Mouse (Mus musculus) right cerebral cortex, postnatal 36 days (tissue): ENCODE measurements around the gene Nomo1.

Experiments
- DNase-seq, 2 experiments: peaks; one replicate each; pipeline ENCODE4 v3.0.0; 2022; ENCODE audit warnings: low spot score in 2 of 2, mixed read lengths in 1 of 2

The Nomo1 gene

GRCm38 (mm10) chr7:46045882-46046281 lies 12.4 kb downstream of the Nomo1 start:
- no peak for DNase-seq

GRCm38 (mm10) chr7:46047873-46048562 lies 14.5 kb downstream of the Nomo1 start:
- DNase-seq: no peak

GRCm38 (mm10) chr7:46049981-46050380 lies 16.5 kb downstream of the Nomo1 start:
- no peak for DNase-seq

GRCm38 (mm10) chr7:46052161-46052821 lies 18.8 kb downstream of the Nomo1 start:
- DNase-seq: no peak

- DNase-seq: no peak
Measured at GRCm38 (mm10) chr7:46053566-46053965, 20.1 kb downstream of the Nomo1 start.

DNA sequence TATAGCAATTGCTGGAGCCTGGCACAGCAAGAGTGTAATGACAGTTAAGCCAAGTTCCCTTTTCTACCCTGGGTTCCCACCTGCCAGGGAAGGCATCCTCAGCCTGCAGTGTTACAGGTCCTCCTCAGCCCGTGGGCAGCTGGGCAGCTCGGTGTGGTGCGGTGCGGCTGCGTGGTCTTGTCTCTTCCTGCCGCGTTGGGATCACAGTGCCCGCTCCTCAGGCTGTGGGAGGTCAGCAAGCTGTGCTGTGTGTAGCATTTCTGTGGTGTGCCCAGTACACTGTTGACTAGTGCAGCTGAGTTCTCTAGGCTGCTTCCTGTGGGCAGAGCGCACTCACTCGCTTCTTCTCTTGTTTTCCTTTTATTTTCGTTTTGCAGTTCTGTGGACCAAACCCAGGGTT lies 25.4 kb downstream of the Nomo1 start:
- DNase-seq: no peak

DNA sequence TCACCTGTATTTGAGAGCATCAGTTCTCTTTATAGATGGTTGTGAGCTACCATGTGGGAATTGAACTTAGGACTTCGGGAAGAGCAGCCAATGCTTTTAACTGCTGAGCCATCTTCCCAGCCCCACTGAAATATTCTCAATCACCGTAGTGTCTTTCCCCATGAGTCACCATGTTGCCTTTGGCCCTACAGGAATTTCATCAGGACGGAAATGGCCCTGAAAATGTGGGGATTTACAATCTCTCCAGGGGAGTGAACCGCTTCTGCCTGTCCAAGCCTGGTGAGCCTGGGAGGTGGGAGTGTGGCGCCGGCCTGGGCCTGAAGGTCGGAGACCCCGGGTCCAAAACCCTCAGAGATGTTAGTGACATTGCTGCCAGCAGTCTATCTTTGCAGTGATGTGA lies 27.2 kb downstream of the Nomo1 start:
- DNase-seq: no peak

GRCm38 (mm10) chr7:46061614-46062013 lies 28.1 kb downstream of the Nomo1 start:
- DNase-seq: no peak

DNA sequence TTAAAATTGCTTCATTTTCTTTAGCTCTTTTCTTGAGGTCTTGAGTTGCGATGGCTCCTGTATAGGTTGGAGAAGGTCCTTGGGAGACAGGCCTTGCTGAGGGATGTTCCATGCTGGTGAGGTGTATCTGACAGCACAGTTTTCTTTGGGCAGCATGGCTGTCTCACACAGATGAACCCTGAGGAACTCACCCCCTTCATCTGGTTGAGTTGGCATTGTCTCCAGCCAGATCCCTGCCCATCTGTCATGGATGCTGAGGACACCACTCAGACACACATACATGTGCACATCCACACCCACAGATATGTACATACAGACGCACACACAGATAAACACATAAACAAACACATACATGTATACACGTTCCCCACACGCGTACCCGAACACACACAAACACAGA lies 29.8 kb downstream of the Nomo1 start:
- DNase-seq: no peak

DNA sequence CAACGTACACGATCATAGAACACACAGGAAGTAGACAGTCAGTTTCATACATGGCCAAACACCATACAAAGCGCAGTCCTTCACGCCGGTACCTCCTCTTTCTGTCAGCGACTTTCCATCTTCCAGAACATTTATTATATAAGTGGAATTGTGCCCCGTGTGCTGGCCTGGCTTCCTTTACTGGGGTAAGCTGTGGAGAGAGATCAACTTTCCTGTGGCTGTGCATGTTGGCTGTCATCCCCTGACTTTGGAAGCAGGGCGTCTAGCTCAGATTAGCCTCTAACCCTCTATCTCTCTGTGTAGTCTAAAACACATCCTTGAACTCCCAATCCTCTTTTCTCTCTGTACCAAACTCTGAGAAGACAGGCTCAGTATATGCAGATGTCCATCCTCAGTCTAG lies 35.3 kb downstream of the Nomo1 start:
- no peak for DNase-seq

DNA sequence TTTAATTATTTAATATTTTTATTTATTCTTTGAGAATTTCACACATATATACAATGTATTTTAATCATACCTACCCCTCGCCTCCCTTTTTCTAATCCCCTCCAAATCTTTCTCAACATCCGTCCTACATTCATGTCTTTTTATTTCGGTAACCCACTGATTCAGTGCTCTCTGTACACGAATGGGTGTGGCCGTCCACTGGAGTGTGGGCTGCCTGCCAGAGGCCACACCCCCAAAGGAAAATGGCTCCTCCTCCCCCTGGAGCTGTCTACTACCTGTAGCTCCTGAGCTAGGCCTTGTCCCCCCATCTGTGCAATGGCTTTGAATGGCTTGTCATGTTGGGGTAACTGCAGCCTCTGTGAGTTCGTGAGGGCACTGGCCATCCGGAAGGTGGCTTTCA lies 43.3 kb downstream of the Nomo1 start:
- no peak for DNase-seq

DNA sequence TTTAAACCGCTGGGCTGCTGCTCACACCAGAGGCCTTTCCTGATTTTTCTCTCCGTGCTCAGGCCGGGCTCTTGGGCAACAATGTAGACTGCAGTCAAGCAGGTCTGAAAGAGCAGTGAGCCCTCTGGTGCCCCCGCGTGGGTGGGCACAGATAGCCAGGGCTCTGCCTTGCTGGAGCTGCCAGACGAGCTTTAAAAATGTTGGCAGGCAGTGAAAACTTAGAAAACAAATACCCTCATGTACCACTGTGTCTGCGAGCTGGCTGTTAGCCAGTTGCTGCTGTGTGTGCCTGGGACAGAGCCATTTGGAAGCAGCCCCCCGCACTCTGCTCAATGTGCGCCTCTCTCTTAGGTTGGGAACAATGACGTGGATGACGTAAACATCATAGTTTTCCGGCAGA lies 44.2 kb downstream of the Nomo1 start:
- no peak for DNase-seq

GRCm38 (mm10) chr7:46084024-46084423 lies 50.5 kb downstream of the Nomo1 start:
- DNase-seq: no peak

DNA sequence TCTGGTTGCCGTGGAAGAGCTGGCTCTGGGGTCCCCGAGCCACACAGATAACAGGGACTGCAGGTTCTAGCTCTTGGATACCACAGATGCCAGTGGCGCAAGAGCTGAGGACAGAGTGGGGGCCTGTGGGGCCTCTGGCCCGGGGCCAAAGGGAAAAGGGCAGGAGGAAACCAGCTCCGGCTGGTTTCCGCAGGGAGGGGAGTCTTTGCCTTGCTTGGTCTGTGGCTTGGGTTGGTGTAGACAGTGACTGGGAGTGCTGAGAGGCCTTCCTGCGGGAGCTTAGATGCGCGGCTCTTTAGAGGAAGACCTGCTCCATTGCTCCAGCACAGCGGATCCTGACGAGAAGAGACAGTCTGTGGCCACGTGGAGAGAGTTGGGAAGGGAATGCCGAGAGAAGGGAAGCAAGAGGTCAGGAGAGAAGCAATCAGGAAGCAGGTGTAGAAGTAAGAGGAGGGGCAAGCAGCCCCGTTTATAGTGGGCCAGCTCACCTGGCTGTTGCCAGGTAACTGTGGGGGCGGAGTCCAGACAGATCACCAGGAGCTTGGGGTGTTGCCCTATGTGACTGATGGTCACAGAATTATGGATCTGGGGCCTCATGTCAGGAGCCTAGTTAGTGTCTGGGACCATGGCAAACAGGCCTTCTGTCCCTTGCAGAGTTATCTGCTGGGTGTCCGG lies 51.5 kb downstream of the Nomo1 start:
- no peak for DNase-seq

GRCm38 (mm10) chr7:46086378-46086777 lies 52.9 kb downstream of the Nomo1 start:
- no peak for DNase-seq

GRCm38 (mm10) chr7:46088241-46088640 lies 54.7 kb downstream of the Nomo1 start:
- DNase-seq: no peak

DNA sequence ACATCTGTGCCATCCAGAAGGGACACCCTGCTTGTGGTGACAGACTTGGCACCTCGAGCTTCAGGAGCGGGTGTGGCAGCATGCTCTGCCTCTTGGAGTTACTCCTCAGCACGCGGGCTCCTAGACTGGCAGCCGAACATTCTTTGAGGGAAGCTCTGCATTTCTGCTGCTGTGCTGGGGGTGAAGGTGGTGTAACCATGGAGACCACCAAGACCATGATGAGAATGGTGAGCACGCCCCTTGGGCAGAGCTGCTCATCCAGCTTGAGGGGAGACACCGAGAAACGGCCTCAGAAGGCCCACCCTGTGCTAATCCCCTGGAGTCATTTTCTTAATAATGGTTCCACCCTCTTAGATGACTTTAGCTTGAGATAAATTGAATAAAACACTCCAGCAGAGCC lies 59.3 kb downstream of the Nomo1 start:
- no peak for DNase-seq

- DNase-seq: peak in 1 of 2 experiments; percentile 42
Measured at GRCm38 (mm10) chr7:46096136-46096535, 62.6 kb downstream of the Nomo1 start.

DNA sequence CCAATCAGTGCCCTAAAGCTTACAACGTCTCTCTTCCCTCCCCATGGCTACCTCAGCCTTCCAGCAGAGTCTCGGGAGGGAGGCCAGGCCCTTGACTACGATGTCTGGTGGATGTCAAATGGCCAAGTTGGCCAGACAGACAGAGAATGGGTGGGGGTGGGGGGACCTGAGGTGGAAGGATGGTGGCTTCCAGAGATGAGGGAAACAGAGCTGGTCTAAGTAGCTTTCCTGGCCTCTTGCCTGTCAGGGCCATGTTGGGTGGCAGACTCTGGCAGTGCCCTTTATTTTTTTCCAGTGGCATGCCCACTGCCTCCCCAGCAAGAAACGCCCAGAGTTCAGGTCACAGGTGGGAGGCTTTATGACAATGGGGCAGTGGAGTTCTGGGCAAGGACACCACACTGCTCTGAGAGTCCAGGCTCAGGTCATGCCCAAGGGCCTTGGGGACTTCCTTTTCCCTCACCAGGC lies 63.9 kb downstream of the Nomo1 start:
- no peak for DNase-seq

- peak in 1 of 2 experiments; percentile 44 for DNase-seq
Measured at GRCm38 (mm10) chr7:46098221-46098918, 64.9 kb downstream of the Nomo1 start.

DNA sequence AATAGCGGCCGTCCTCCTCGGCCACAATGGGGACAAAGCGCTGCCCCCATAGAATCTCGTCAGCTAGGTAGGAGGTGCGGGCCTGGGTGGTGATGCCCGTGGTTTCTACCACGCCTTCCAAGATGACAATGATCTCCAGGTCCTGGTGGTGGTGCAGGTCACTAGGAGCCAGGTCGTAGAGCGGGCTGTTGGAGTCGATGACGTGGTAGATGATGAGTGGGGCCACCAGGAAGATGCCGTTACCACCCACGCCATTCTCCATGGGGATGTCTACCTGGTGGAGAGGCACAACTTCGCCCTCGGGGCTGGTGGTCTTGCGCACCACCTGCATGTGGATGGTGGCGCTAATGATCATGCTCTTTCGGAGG lies 65.4 kb downstream of the Nomo1 start:
- DNase-seq: no peak

DNA sequence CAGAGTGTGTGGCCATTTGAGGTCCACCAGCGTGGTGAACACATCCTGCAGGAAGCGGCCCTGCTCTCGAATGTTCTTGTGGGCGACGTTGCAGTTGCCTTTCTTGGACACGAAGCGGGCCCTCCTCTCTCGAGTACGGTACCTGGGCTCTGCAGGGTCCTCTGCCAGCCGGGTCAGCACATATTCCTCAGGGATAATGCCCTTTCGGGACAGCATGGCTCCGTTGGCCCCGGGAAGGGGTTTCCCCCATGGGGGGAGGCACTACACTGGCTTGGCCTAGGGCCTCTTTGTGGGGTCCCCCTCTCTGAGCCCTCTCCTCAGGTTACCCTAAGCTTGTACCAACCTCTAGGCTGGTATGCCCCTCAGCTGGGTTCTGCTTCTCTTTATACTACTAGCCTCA lies 66.2 kb downstream of the Nomo1 start:
- no peak for DNase-seq
